In the genomic region with DNA sequence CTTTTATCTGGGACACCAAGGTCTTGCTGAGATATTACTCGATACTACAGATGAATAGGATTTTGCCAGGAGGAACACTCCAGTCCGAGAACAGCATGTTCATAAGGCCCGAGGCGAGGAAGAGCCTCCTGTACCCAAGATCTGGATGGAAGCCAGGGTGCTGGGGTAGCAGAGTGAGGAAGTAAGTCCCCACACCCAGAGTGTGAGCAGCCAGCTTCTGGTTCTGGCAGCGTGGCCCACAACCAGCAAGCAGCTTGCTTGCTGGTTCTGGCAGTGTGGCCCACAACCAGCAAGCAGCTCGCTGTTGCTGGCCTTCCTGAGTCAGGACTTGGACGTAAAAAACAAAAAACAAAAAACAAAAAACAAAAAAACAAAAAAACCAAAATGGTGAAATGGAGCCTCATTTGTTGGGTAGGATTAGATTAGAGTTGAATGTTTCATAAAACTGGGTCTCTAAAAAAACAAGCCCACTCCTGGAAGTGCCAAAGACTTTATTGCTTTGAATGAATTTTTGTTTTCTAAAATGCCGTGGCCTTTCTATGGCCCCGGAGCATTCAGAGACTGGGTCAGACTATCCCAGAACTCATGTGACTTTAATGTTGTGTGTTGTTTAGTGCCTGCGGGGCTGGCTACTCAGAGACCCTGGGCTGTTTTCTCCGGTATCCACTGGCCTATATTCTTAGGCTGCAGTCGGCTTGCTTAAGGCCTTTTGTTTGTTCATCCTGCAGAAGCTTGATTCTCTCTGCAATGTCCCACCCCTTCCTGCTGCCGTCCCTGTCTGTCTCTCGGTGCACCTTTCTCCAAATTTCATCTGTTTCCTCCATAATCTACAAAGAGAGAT, we compare ENCODE assay signal across 7 mouse cellular contexts. TPM values are rescaled to one million over a fixed set of nuclear protein-coding genes. Genes with fewer than 3 reads are reported as not detected.
DNase-seq lines count a peak whose midpoint lies in the region; ATAC-seq and TF ChIP-seq lines count a peak whose summit lies in the region.

No protein-coding gene starts in this region.

- H3K4me2 ChIP-seq in forebrain, embryonic 12.5 days: peak overlapping the region; percentile 43

- no peak for TF ChIP-seq CTCF in testis, adult 2 months (IDR thresholded peaks at IDR 0.05; ENCODE audit: control insufficient read depth, insufficient read depth, insufficient replicate concordance, low read depth, low read length)

- WGBS in forebrain, embryonic 12.5 days: 32% methylated on average over 14 of the region's 14 CpGs
- 18% methylated on average over 14 of the region's 14 CpGs for WGBS in macrophage (ENCODE audit: missing documents)

- peaks cover 51% of the 10 kb centered on the region; the same call in 1 of the 2 replicates for H3K79me2 ChIP-seq in macrophage (ENCODE audit: inconsistent target)

- ATAC-seq in forebrain, embryonic 12.5 days (ENCODE audit: low FRiP score): no peak

- peak overlapping the region; percentile 80 for H3K27ac ChIP-seq in brown adipose tissue, adult 24 weeks (replicated peaks; ENCODE audit: low read depth, low read length)
- H3K27ac ChIP-seq in forebrain, embryonic 12.5 days: peak overlapping the region; percentile 81
- peak overlapping the region; percentile 65 for H3K27ac ChIP-seq in macrophage
- H3K27ac ChIP-seq in testis, adult 2 months (ENCODE audit: control insufficient read depth, insufficient read depth, low read depth, low read length): peak overlapping the region; percentile 72

- peaks cover 43% of the 10 kb centered on the region for H3K4me1 ChIP-seq in brown adipose tissue, adult 24 weeks (ENCODE audit: control insufficient read depth, insufficient read depth, insufficient read length, low read length)
- peaks cover 57% of the 10 kb centered on the region for H3K4me1 ChIP-seq in forebrain, embryonic 12.5 days
- peaks cover 7% of the 10 kb centered on the region for H3K4me1 ChIP-seq in testis, adult 2 months (ENCODE audit: control insufficient read depth, insufficient read depth, low read length)

- H3K27me3 ChIP-seq in forebrain, embryonic 12.5 days: no peaks in the 10 kb centered on the region
- H3K27me3 ChIP-seq in testis, adult 2 months (ENCODE audit: control insufficient read depth, insufficient read depth, low read length): no peaks in the 10 kb centered on the region

- intact Hi-C loops in heart, postnatal 14 days (cut with DNase I): loop anchor here (5.0 kb wide), 1 partner anchor 47 kb away; no protein-coding TSS in a partner anchor

- peak; percentile 34 for DNase-seq in ZHBTc4 (ENCODE audit: low read depth, low spot score)
- DNase-seq in heart, postnatal 14 days: peak; percentile 52 to 61
- peak; percentile 72 to 74 for DNase-seq in layer of hippocampus, postnatal 36 days

- no peaks in the 10 kb centered on the region for H3K36me3 ChIP-seq in forebrain, embryonic 12.5 days (replicated peaks)
- no peaks in the 10 kb centered on the region for H3K36me3 ChIP-seq in macrophage (ENCODE audit: inconsistent target)
- no peaks in the 10 kb centered on the region for H3K36me3 ChIP-seq in testis, adult 2 months (ENCODE audit: control insufficient read depth, insufficient read depth, low read length)

- H3K4me3 ChIP-seq in brown adipose tissue, adult 24 weeks (ENCODE audit: insufficient read depth, low read depth, low read length): no peak overlapping the region
- H3K4me3 ChIP-seq in forebrain, embryonic 12.5 days (replicated peaks): 0 out of 2 replicates have a peak overlapping the region, but pooled peaks have one; percentile 0
- no peak overlapping the region for H3K4me3 ChIP-seq in macrophage (ENCODE audit: inconsistent target)
- H3K4me3 ChIP-seq in testis, adult 2 months (ENCODE audit: control insufficient read depth, low read depth, low read length): no peak overlapping the region

- no peak for TF ChIP-seq POLR2A in testis, adult 2 months (IDR thresholded peaks at IDR 0.05; ENCODE audit: control insufficient read depth, low read depth, low read length)

- 0 out of 2 replicates have a peak overlapping the region, but pooled peaks have one; percentile 27 for H3K9ac ChIP-seq in forebrain, embryonic 12.5 days

- no peaks in the 10 kb centered on the region for H3K9me3 ChIP-seq in forebrain, embryonic 12.5 days

RNA-seq across cellular contexts. Expression of a gene that starts 11.7 kb away (rescaled TPM):
- 53.0 and 68.1 TPM in 2 replicates for polyA plus RNA-seq in brown adipose tissue, adult 24 weeks (2012; ENCODE audit: insufficient read depth, insufficient read length, missing spikeins)
- 23.3 and 30.8 TPM in 2 replicates for polyA plus RNA-seq in forebrain, embryonic 12.5 days (2016; fragmentation: Nextera tagmentation; extraction: Ambion mirVana)
- total RNA-seq in heart, postnatal 14 days (2021): 10 to 100 TPM; 19.8 to 24.1 TPM
- 100 to 1,000 TPM; 345 to 381 TPM for total RNA-seq in layer of hippocampus, postnatal 36 days (2021)
- 10 to 100 TPM in 9 of 26 experiments, 1 to 10 TPM in 13, under 1 TPM in 4; 0.55 to 26.7 (median 4.7) TPM for total RNA-seq in macrophage (2018; cell fraction: chromatin; rRNA removed)
- 10 to 100 TPM in 13 of 26 experiments, 1 to 10 TPM in 13; 2.4 to 62.4 (median 17.2) TPM for total RNA-seq in macrophage (2018; cell fraction: cytosol; rRNA removed)
- 10 to 100 TPM in 13 of 26 experiments, 1 to 10 TPM in 13; 2.8 to 56.2 (median 9.7) TPM for total RNA-seq in macrophage (2018; cell fraction: nucleus; rRNA removed)
- polyA plus RNA-seq in macrophage (2018): 26.1 to 55.7 TPM (median 27.5 TPM) in 3 replicates
- polyA plus RNA-seq in testis, adult 2 months (2012; rRNA removed): 51.4 and 55.4 TPM in 2 replicates

RNA-seq across cellular contexts. Expression of a gene that starts 38.9 kb away (rescaled TPM):
- 99.2 and 140 TPM in 2 replicates for polyA plus RNA-seq in brown adipose tissue, adult 24 weeks (2012; ENCODE audit: insufficient read depth, insufficient read length, missing spikeins)
- polyA plus RNA-seq in forebrain, embryonic 12.5 days (2016; fragmentation: Nextera tagmentation; extraction: Ambion mirVana): 229 and 241 TPM in 2 replicates
- 10 to 100 TPM; 58.9 to 62.4 TPM for total RNA-seq in heart, postnatal 14 days (2021)
- total RNA-seq in layer of hippocampus, postnatal 36 days (2021): 10 to 100 TPM; 70.9 to 81.1 TPM
- 10 to 100 TPM in 21 of 26 experiments, 1 to 10 TPM in 5; 3.3 to 39.8 (median 21.6) TPM for total RNA-seq in macrophage (2018; cell fraction: chromatin; rRNA removed)
- total RNA-seq in macrophage (2018; cell fraction: cytosol; rRNA removed): 100 to 1,000 TPM in 13 of 26 experiments, 10 to 100 TPM in 13; 67.4 to 197 (median 110) TPM
- 10 to 100 TPM; 13.8 to 96.6 (median 42.6) TPM for total RNA-seq in macrophage (2018; cell fraction: nucleus; rRNA removed)
- 106 to 127 TPM (median 113 TPM) in 3 replicates for polyA plus RNA-seq in macrophage (2018)
- polyA plus RNA-seq in testis, adult 2 months (2012; rRNA removed): 31.5 and 38.2 TPM in 2 replicates
